Mouse (Mus musculus): ENCODE measurements around the gene Krtap26-1.

GRCm38 (mm10) chr16:88647358-88647846 is at the start of gene Krtap26-1:
- TF ChIP-seq FLI1 (IDR thresholded peaks at IDR 0.05; ENCODE audit: low read length) = no peak
- no peak for TF ChIP-seq GATA1 (IDR thresholded peaks at IDR 0.05; ENCODE audit: borderline replicate concordance, low read length)
